Mouse (Mus musculus): ENCODE results near the gene D930048N14Rik.
A peak's percentile ranks its signal among the peaks of the same experiment; 100 is the strongest.
"Not testable (repeated sequence)": the region's sequence is repeated elsewhere in the genome, so short reads cannot be mapped to it uniquely, and the experiment has no call there.

D930048N14Rik gene

GRCm38 (mm10) chr11:51650691-51651515 lies at the start of gene D930048N14Rik, which contains the start of gene N4bp3:
D930048N14Rik (plus strand) TSS chr11:51650954.
N4bp3 (minus strand) TSS chr11:51650842.
- peak; percentile 36 for DNase-seq (ENCODE audit: low spot score)

- DNase-seq (ENCODE audit: low spot score): no peak
These were observed 48.5 kb upstream of the D930048N14Rik start for GRCm38 (mm10) chr11:51602253-51602652.

GRCm38 (mm10) chr11:51605602-51606446 lies 44.9 kb upstream of the D930048N14Rik start:
- DNase-seq (ENCODE audit: low spot score): peak; percentile 62

- peak; percentile 93 for DNase-seq (ENCODE audit: low spot score)
These were observed 44.2 kb upstream of the D930048N14Rik start, which contains the start of gene Hnrnpab for GRCm38 (mm10) chr11:51606447-51607095. Hnrnpab (minus strand) TSS chr11:51606847.

- DNase-seq (ENCODE audit: low spot score): no peak
These were observed 43.5 kb upstream of the D930048N14Rik start for GRCm38 (mm10) chr11:51607096-51607738.

GRCm38 (mm10) chr11:51609266-51609909 lies 41.4 kb upstream of the D930048N14Rik start:
- no peak for DNase-seq (ENCODE audit: low spot score)

GRCm38 (mm10) chr11:51609940-51610339 lies 40.8 kb upstream of the D930048N14Rik start:
- not testable (repeated sequence) for DNase-seq (ENCODE audit: low spot score)

- no peak for DNase-seq (ENCODE audit: low spot score)
These were observed 36.5 kb upstream of the D930048N14Rik start for GRCm38 (mm10) chr11:51614256-51614655.

GRCm38 (mm10) chr11:51615129-51615528 lies 35.6 kb upstream of the D930048N14Rik start:
- no peak for DNase-seq (ENCODE audit: low spot score)

- no peak for DNase-seq (ENCODE audit: low spot score)
These were observed 35.2 kb upstream of the D930048N14Rik start for GRCm38 (mm10) chr11:51615601-51616000.

- DNase-seq (ENCODE audit: low spot score): not testable (repeated sequence)
These were observed 34.6 kb upstream of the D930048N14Rik start for GRCm38 (mm10) chr11:51616113-51616512.

GRCm38 (mm10) chr11:51617693-51618092 lies 33.1 kb upstream of the D930048N14Rik start:
- DNase-seq (ENCODE audit: low spot score): no peak

GRCm38 (mm10) chr11:51618894-51619408 lies 31.8 kb upstream of the D930048N14Rik start:
- no peak for DNase-seq (ENCODE audit: low spot score)

GRCm38 (mm10) chr11:51619409-51620060 lies 31.2 kb upstream of the D930048N14Rik start, which contains the start of gene Nhp2:
Nhp2 (plus strand) TSS chr11:51619735.
- peak; percentile 74 for DNase-seq (ENCODE audit: low spot score)

- no peak for DNase-seq (ENCODE audit: low spot score)
These were observed 30.7 kb upstream of the D930048N14Rik start for GRCm38 (mm10) chr11:51620084-51620483.

- DNase-seq (ENCODE audit: low spot score): no peak
These were observed 29.0 kb upstream of the D930048N14Rik start for GRCm38 (mm10) chr11:51621776-51622175.

- DNase-seq (ENCODE audit: low spot score): no peak
These were observed 27.7 kb upstream of the D930048N14Rik start for GRCm38 (mm10) chr11:51622971-51623491.

GRCm38 (mm10) chr11:51625187-51625820 lies 25.4 kb upstream of the D930048N14Rik start:
- no peak for DNase-seq (ENCODE audit: low spot score)

- DNase-seq (ENCODE audit: low spot score): no peak
These were observed 23.3 kb upstream of the D930048N14Rik start for GRCm38 (mm10) chr11:51627425-51627824.
